Mouse (Mus musculus): ENCODE results near the gene Med27. TPM values are rescaled to one million over a fixed set of nuclear protein-coding genes. Genes with fewer than 3 reads are reported as not detected.
A peak's percentile ranks its signal among the peaks of the same experiment; 100 is the strongest.

Med27 gene
- polyA plus RNA-seq, 1 experiment from 2014 or later = 31.1 TPM

- Histone ChIP-seq H3K9me3 (replicated peaks; ENCODE audit: control insufficient read depth, low read length) (no peaks in the 10 kb centered on the region), H3K36me3 (ENCODE audit: control insufficient read depth, insufficient read depth) (no peaks in the 10 kb centered on the region), H3K27ac (ENCODE audit: low read length) (no peak overlapping the region), H3K27me3 (ENCODE audit: control insufficient read depth, insufficient read depth, low read length) (no peaks in the 10 kb centered on the region), H3K4me2 (ENCODE audit: low read depth, low read length) (no peak overlapping the region), H3K9ac (ENCODE audit: low read length) (no peak overlapping the region), H3K4me3 (ENCODE audit: low read length) (no peak overlapping the region), H3K4me1 (ENCODE audit: control insufficient read depth, insufficient read depth, low read length) (peaks cover 10% of the 10 kb centered on the region)
- ATAC-seq (replicated peaks; ENCODE audit: extremely low read depth, insufficient read depth, low FRiP score) = no peak
- 75% methylated on average over 9 of the region's 9 CpGs for WGBS
Measured at GRCm38 (mm10) chr2:29403799-29404530, 57.3 kb downstream of the Med27 start.

GRCm38 (mm10) chr2:29404931-29405330 lies 58.3 kb downstream of the Med27 start:
- Histone ChIP-seq H3K4me2 (ENCODE audit: low read depth, low read length) (no peak overlapping the region), H3K27me3 (ENCODE audit: control insufficient read depth, insufficient read depth, low read length) (no peaks in the 10 kb centered on the region), H3K9me3 (replicated peaks; ENCODE audit: control insufficient read depth, low read length) (no peaks in the 10 kb centered on the region), H3K4me1 (ENCODE audit: control insufficient read depth, insufficient read depth, low read length) (peaks cover 10% of the 10 kb centered on the region), H3K4me3 (ENCODE audit: low read length) (no peak overlapping the region), H3K9ac (ENCODE audit: low read length) (no peak overlapping the region), H3K27ac (ENCODE audit: low read length) (no peak overlapping the region), H3K36me3 (ENCODE audit: control insufficient read depth, insufficient read depth) (no peaks in the 10 kb centered on the region)
- ATAC-seq (replicated peaks; ENCODE audit: extremely low read depth, insufficient read depth, low FRiP score) = no peak
- 72% methylated on average over 10 of the region's 10 CpGs for WGBS

GRCm38 (mm10) chr2:29405848-29406247 lies 59.2 kb downstream of the Med27 start:
- Histone ChIP-seq H3K27me3 (ENCODE audit: control insufficient read depth, insufficient read depth, low read length) (no peaks in the 10 kb centered on the region), H3K27ac (ENCODE audit: low read length) (no peak overlapping the region), H3K4me2 (ENCODE audit: low read depth, low read length) (no peak overlapping the region), H3K4me3 (ENCODE audit: low read length) (no peak overlapping the region), H3K4me1 (ENCODE audit: control insufficient read depth, insufficient read depth, low read length) (peaks cover 10% of the 10 kb centered on the region), H3K9me3 (replicated peaks; ENCODE audit: control insufficient read depth, low read length) (no peaks in the 10 kb centered on the region), H3K9ac (ENCODE audit: low read length) (no peak overlapping the region), H3K36me3 (ENCODE audit: control insufficient read depth, insufficient read depth) (no peaks in the 10 kb centered on the region)
- WGBS = 73% methylated on average over 2 of the region's 2 CpGs
- no peak for ATAC-seq (replicated peaks; ENCODE audit: extremely low read depth, insufficient read depth, low FRiP score)

GRCm38 (mm10) chr2:29407350-29407749 lies 60.7 kb downstream of the Med27 start:
- Histone ChIP-seq H3K4me1 (ENCODE audit: control insufficient read depth, insufficient read depth, low read length) (peaks cover 10% of the 10 kb centered on the region), H3K4me2 (ENCODE audit: low read depth, low read length) (no peak overlapping the region), H3K27ac (ENCODE audit: low read length) (no peak overlapping the region), H3K36me3 (ENCODE audit: control insufficient read depth, insufficient read depth) (no peaks in the 10 kb centered on the region), H3K9ac (ENCODE audit: low read length) (no peak overlapping the region), H3K4me3 (ENCODE audit: low read length) (no peak overlapping the region), H3K27me3 (ENCODE audit: control insufficient read depth, insufficient read depth, low read length) (no peaks in the 10 kb centered on the region), H3K9me3 (replicated peaks; ENCODE audit: control insufficient read depth, low read length) (no peaks in the 10 kb centered on the region)
- WGBS = 78% methylated on average over 3 of the region's 3 CpGs
- no peak for ATAC-seq (replicated peaks; ENCODE audit: extremely low read depth, insufficient read depth, low FRiP score)

- Histone ChIP-seq H3K27ac (ENCODE audit: low read length) (no peak overlapping the region), H3K4me3 (ENCODE audit: low read length) (no peak overlapping the region), H3K9me3 (replicated peaks; ENCODE audit: control insufficient read depth, low read length) (no peaks in the 10 kb centered on the region), H3K36me3 (ENCODE audit: control insufficient read depth, insufficient read depth) (no peaks in the 10 kb centered on the region), H3K4me1 (ENCODE audit: control insufficient read depth, insufficient read depth, low read length) (peaks cover 10% of the 10 kb centered on the region), H3K4me2 (ENCODE audit: low read depth, low read length) (no peak overlapping the region), H3K9ac (ENCODE audit: low read length) (no peak overlapping the region), H3K27me3 (ENCODE audit: control insufficient read depth, insufficient read depth, low read length) (no peaks in the 10 kb centered on the region)
- WGBS = 84% methylated on average over 7 of the region's 7 CpGs
- no peak for ATAC-seq (replicated peaks; ENCODE audit: extremely low read depth, insufficient read depth, low FRiP score)
Measured at GRCm38 (mm10) chr2:29407764-29408163, 61.1 kb downstream of the Med27 start.

GRCm38 (mm10) chr2:29410884-29411283 lies 64.3 kb downstream of the Med27 start:
- Histone ChIP-seq H3K9ac (ENCODE audit: low read length) (no peak overlapping the region), H3K4me2 (ENCODE audit: low read depth, low read length) (no peak overlapping the region), H3K9me3 (replicated peaks; ENCODE audit: control insufficient read depth, low read length) (no peaks in the 10 kb centered on the region), H3K27ac (ENCODE audit: low read length) (no peak overlapping the region), H3K4me3 (ENCODE audit: low read length) (no peak overlapping the region), H3K36me3 (ENCODE audit: control insufficient read depth, insufficient read depth) (no peaks in the 10 kb centered on the region), H3K27me3 (ENCODE audit: control insufficient read depth, insufficient read depth, low read length) (no peaks in the 10 kb centered on the region), H3K4me1 (ENCODE audit: control insufficient read depth, insufficient read depth, low read length) (peaks cover 21% of the 10 kb centered on the region)
- WGBS = 88% methylated on average over 7 of the region's 7 CpGs
- no peak for ATAC-seq (replicated peaks; ENCODE audit: extremely low read depth, insufficient read depth, low FRiP score)

GRCm38 (mm10) chr2:29412458-29412857 lies 65.8 kb downstream of the Med27 start:
- Histone ChIP-seq H3K9ac (ENCODE audit: low read length) (no peak overlapping the region), H3K4me2 (ENCODE audit: low read depth, low read length) (no peak overlapping the region), H3K4me1 (ENCODE audit: control insufficient read depth, insufficient read depth, low read length) (peaks cover 21% of the 10 kb centered on the region), H3K27ac (ENCODE audit: low read length) (no peak overlapping the region), H3K9me3 (replicated peaks; ENCODE audit: control insufficient read depth, low read length) (no peaks in the 10 kb centered on the region), H3K4me3 (ENCODE audit: low read length) (no peak overlapping the region), H3K27me3 (ENCODE audit: control insufficient read depth, insufficient read depth, low read length) (no peaks in the 10 kb centered on the region), H3K36me3 (ENCODE audit: control insufficient read depth, insufficient read depth) (no peaks in the 10 kb centered on the region)
- WGBS = 60% methylated on average over 3 of the region's 3 CpGs
- no peak for ATAC-seq (replicated peaks; ENCODE audit: extremely low read depth, insufficient read depth, low FRiP score)

GRCm38 (mm10) chr2:29413259-29413993 lies 66.8 kb downstream of the Med27 start:
- ATAC-seq (replicated peaks; ENCODE audit: extremely low read depth, insufficient read depth, low FRiP score) = peak; percentile 58
- Histone ChIP-seq H3K9me3 (replicated peaks; ENCODE audit: control insufficient read depth, low read length) (no peaks in the 10 kb centered on the region), H3K4me1 (ENCODE audit: control insufficient read depth, insufficient read depth, low read length) (peaks cover 21% of the 10 kb centered on the region), H3K9ac (ENCODE audit: low read length) (no peak overlapping the region), H3K4me3 (ENCODE audit: low read length) (no peak overlapping the region), H3K27ac (ENCODE audit: low read length) (no peak overlapping the region), H3K36me3 (ENCODE audit: control insufficient read depth, insufficient read depth) (no peaks in the 10 kb centered on the region), H3K27me3 (ENCODE audit: control insufficient read depth, insufficient read depth, low read length) (no peaks in the 10 kb centered on the region), H3K4me2 (ENCODE audit: low read depth, low read length) (no peak overlapping the region)
- 38% methylated on average over 13 of the region's 13 CpGs for WGBS

- whole genome bisulfite sequencing = 75% methylated on average over 7 of the region's 7 CpGs
- no peak overlapping the region for H3K4me3 ChIP-seq (ENCODE audit: low read length)
Measured at GRCm38 (mm10) chr2:29414852-29415473, 68.3 kb downstream of the Med27 start.

More at GRCm38 (mm10) chr2:29414852-29415473, 68.3 kb downstream of the Med27 start:
- H3K36me3 ChIP-seq (ENCODE audit: control insufficient read depth, insufficient read depth) = no peaks in the 10 kb centered on the region
- no peak overlapping the region for H3K27ac ChIP-seq (ENCODE audit: low read length)
- no peak overlapping the region for H3K9ac ChIP-seq (ENCODE audit: low read length)
- peaks cover 21% of the 10 kb centered on the region for H3K4me1 ChIP-seq (ENCODE audit: control insufficient read depth, insufficient read depth, low read length)
- H3K4me2 ChIP-seq (ENCODE audit: low read depth, low read length) = no peak overlapping the region
- ATAC-seq (replicated peaks; ENCODE audit: extremely low read depth, insufficient read depth, low FRiP score) = no peak
- no peaks in the 10 kb centered on the region for H3K9me3 ChIP-seq (replicated peaks; ENCODE audit: control insufficient read depth, low read length)
- no peaks in the 10 kb centered on the region for H3K27me3 ChIP-seq (ENCODE audit: control insufficient read depth, insufficient read depth, low read length)
